Mouse (Mus musculus): ENCODE measurements around the gene Cnksr3. TPM values are rescaled to one million over a fixed set of nuclear protein-coding genes. Genes with fewer than 3 reads are reported as not detected.

Gene Cnksr3
- total RNA-seq (2021), result 10 to 100 TPM; 12.7 to 14.3 TPM
- long read RNA-seq, experiment 1, transcript Cnksr3-201 (13 exons, 3,447 nt), result major isoform, 8 of 11 reads
- long read RNA-seq, experiment 1, partial matches to known transcripts, result 3 of 11 reads
- long read RNA-seq, experiment 1, other reads (novel, unspliced or antisense), result 0 of 11 reads
- long read RNA-seq, experiment 2, partial matches to known transcripts, result 1 of 2 reads
- long read RNA-seq, experiment 2, other reads (novel, unspliced or antisense), result 0 of 2 reads

DNA sequence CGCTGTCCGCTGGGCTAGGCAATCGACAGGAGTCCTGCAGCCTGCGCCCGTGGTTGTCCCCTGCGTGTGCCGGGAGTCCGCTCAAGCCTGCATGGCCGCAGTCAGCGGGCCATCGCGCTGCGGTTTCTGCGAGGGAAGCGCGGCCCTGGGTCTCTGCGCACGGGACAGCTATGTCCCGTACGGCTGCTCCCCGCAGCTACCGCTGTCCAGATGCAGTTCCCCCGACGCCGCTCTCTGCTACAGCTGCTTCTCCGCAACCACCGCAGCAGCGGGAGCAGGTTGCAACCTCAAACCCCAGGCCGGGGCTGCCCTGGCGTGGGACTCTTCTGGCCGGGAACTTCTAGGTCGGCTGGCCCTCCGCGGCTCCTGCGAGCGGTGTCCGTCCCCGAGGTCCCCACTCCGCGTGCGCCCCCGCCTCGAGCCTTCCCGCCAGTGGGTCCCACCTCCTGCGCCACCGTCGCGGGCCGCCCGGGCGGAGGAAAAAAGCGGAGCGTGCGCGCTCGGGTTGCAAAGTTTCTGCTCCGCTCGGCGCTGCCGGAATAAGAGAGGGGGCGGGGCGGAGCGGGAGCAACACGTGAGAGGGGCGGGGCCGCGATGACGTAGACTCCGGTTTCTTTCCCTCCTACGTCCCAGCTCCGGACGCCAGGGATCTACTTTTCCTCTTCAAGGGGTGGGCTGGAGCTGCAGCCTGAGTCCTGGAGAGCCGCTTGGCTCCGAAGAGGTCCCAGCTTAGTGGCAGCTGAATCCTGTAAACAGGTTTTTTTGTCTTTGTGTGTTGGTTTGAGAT, at the start of gene Cnksr3:
Gene Cnksr3, minus strand, starts transcription at position 542 of the 787 bp plus-strand sequence.
- DNase-seq, result peak; percentile 96 to 98

DNA sequence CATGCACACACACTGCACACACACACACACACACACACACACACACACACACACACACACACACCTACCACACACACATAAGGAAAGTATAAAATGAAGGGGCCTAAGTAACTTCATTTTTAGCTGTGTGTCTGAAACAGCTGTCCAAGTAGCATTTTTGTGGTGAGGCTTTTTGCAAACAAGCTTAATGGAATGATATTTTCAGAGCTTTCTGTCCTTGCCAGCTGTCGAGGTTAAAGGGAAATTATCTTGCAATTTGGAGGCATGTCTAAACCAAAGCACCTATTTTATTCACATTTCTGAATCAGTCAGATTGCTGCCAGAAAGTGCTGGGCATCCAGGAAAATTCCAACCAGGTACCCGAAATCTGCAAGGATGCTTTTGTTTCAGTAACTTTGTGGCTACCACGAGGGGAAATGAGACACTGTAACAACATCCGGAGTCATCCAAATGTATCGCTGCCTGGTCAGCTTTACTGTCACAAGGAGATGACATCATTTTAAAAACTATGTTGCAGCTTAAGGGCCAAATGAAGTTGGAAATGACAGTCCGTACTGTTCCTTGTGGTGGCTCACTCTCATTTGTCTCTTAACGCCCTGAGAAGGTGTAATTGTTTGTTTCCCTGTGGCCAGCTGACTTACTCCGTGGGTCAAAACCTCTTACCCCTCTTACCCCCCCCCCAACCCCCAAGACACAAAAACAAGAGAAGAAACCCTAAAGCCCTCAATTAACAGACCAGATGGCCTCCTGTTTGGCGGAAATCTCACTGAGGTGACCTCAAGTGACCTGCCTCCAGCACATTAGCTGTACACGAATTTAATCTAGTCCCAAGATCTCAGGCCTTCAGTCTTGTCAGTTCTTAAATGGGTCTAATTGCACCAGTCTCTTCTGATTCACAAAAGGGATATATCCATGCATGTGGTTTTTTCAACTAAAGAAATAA, 48.4 kb upstream of the Cnksr3 start:
- no peak for DNase-seq

DNA sequence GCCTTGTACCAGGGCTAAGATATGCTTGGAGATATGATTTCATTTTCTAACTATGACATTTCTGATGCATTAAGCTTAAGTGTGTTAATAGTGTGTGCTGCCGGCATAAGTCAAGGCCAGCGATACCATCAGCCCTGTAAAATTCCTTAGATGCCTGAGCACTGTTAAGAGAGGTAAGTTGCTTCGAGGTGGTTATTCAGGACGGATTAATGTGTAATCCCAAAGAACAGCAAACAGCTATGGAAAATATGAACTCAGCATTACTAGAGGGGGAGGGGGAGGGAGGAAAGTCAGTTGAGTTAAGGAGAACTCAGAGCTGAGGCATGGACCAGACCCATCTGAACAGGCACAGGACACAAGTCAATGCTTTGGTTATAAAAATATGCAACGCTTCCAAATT, 46.6 kb upstream of the Cnksr3 start:
- no peak for DNase-seq

- DNase-seq, result no peak
Measured at GRCm38 (mm10) chr10:7250455-7250854, 38.4 kb upstream of the Cnksr3 start.

- DNase-seq, result no peak
Measured at GRCm38 (mm10) chr10:7234601-7235000, 22.6 kb upstream of the Cnksr3 start.

- DNase-seq, result no peak
Measured at GRCm38 (mm10) chr10:7217551-7218127, 5.6 kb upstream of the Cnksr3 start.

DNA sequence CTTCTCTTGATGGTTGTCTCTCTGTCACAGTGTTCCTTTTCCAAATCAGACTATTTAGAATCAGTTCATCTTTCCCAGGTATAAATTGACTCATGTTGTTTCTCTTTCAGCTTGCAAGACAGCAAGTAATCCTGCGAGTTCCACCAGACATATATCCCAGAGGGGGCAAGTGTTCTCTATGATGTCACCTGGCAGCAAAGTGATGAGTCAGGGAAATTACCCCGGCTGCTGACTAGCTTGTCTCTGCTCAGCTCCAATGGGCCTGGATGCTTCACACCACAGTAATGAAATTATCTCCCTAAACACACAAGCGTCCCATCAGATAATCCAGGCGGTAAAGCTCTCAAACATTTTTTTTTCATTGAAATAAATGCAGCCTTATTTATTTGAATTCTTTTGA, 2.7 kb upstream of the Cnksr3 start:
- DNase-seq, result no peak

DNA sequence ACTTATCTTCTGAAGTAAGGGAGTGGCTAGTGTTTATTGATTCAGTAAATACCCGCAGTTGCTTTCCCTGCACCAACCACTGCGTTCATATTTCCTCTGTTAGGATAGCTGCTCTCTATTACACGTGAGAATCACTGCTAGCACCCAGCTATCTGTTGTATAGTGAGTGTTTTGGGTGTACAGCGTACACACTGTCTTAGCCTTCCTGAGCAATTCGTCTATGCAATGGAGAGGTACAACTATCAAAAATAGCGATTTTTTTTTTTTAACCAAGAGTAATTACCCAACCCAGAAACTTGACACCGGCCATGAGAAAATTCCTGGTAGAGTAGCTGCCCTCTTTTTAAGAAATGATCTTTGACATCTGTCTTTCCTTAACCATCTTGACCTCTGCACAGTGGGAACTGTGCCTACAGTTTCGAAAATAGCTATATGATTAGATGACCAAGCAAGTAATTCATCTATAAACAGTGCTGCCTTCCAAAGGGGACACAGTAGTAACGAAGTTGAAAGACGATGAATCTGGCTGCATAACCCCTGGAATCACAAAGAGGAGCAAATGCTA, 1.1 kb upstream of the Cnksr3 start:
- no peak for DNase-seq

DNA sequence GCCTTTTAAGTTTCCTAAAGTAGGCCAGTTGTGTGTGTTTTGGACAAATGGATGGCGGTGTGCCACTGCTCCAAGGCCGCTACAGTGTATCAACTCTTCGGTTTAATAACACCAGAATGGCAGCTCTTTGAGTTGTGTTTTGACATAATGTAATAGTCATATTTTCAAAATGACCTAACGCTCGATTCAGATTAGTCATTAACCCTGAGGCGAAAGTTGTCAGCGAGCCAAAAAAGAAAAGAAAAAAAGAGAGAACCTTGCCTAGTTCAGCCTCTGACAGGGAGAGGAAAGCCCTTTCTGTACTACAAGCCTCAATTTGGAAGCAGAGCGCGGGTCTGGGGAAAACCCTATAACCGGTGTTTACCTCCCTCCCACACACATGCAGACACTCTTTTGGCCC, 500 bp upstream of the Cnksr3 start:
- DNase-seq, result peak in 1 of 2 experiments; percentile 71

- peak; percentile 85 to 87 for DNase-seq
Measured at GRCm38 (mm10) chr10:7210991-7211695, 894 bp downstream of the Cnksr3 start.

DNA sequence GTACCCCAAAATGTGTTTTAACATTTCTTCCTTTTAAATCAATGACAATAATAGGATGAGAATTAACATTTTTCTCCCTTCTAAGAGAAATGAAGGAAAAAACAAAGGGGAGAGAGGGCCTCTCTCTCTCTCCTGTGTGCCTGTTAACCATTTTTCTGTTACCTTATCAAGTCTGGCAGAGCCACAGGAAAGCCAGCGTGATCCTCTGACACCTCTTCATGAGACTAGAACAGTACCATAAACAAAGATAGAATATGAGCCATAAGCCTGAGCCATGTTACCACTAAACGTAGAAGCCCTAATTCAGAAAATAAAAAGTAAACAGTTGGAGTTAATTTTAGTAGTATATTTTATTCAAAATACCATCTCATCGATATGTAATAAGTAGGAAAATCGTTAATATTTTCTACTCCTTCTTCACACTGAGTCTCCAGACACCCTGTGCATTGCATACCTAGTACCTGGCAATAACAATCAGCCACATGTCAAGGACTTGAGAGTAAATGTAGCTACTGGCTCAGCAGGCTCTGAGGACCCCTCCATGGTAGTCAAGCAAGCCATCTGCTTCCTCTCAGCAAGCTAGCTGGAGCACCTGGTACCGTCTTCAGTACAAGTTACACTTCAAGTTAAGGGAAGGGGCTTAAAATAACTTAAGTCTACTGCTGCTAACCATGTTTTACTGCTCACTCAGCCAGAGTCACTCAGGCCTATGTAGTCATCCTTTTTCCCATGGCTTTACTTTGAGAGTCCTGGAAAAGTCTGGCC, 2.2 kb downstream of the Cnksr3 start:
- DNase-seq, result no peak

DNA sequence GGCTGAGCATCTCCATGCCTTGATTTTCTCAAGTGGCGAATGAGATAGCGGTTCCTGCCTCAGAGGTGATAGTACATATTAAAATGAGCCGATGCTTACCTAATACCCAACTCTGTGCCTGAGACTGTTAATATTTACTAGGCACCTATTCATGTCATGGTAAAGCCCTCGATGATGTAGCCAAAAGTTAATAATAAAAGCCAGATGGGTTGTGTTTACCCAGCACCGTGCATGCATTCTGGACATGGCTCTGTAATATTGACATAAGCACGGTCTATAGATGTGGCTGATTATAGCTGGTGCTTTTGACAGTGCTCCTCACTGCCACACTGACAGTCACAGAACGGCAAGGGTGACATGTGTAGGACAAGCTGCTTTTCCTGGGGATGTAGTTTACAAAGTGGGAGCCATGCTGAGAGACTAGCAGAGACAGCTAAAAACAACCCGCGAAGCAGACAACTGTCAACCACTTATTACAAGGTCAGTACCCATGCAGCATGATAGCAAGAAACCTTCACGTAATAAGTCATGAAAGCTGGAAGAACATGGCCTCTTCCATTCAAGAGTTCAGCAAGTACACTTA, 3.1 kb downstream of the Cnksr3 start:
- DNase-seq, result no peak

GRCm38 (mm10) chr10:7207301-7207700, 4.7 kb downstream of the Cnksr3 start:
- no peak for DNase-seq

DNA sequence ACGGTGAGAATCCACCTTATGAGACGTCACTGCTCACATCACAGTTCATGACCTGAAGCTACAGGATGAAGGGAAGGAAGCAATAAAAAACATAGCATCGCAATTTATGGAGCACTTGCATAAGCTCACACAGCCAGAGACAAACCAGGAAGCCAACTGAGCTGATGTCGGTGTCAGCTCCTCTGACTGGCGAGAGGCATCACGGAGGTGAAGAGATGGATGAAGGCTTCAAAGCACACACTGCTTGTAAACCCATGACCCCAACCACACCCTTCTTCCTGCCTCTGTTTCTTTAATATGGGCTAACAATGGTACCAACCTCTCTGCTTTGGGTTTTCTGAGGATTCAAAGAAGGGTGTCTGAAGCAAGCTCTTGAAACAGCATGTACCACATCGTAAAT, 5.5 kb downstream of the Cnksr3 start:
- no peak for DNase-seq

DNA sequence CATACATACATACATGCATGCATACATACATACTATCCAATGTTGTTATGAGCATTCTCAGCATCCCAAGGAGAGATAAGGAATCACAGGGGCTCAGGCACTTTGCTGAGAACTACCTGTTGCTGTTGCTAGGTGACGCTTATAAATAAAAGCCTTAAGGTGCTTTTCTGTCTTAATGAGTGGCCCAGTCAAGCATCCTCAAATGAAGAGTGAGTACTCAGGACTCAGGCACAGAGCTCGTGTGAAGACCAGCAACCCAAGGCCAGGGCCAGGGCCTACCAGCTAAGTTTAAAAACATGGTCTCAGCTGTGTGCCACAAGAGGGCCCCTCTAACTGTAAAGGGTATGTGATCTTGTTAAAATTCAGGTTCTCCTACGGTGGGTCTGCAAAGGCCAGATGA, 6.5 kb downstream of the Cnksr3 start:
- DNase-seq, result no peak

DNA sequence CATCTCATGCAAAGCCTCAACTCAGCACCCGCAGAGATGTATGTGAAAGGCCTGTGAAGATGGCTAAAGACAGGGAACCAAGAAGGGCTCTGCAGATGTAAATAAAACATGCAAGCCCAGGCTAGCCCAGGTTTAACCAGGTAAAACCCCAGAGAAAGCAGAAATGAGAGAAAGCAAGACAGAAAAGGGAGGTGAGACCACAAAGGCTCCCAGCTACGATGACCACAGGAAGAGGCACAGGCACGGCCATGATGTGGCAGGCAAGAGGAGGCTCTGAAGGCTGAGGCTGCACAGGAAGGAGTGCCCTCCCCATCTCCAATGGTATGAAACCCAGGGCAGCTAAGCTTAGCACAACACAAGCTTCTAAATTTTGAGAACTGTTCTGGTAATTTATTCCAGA, 7.1 kb downstream of the Cnksr3 start:
- DNase-seq, result no peak

DNA sequence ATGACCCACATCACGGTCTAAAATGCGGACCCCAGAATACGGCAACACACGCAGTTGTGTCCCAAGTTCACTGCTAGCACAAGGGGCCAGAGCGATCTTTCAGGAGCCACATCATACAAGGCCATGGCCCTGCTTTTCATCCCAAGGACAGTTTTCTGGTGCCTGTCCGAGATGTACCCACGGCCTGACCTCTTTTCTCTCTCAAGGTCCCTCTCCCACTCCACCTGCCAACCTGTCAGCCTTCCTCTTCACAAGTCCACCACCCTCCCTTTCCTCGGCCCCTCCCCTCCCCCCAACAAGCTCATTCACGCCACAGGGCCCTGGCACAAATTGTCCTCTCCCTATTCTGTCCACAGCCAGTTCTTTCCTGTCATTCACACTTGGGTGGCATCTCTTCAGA, 9.5 kb downstream of the Cnksr3 start:
- peak; percentile 51 to 56 for DNase-seq

DNA sequence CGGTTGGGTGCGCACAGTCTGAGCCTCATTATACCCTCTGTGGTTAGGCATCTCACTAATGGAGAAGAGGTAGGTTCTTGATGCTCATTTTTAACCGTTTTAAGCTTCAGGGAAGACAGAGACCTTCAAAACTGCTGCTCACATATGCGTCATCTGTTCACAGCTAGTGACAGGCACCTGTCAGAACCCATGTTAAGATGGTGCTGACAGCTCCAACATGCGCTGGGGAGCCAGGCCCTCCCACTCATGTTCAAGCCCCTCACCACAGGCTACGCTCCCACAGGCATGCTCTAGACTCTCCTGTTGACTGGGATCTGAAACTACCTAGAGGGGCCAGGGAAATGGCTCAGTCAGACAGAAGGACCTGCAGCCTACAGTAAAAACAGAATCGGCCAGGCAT, 11.4 kb downstream of the Cnksr3 start:
- DNase-seq, result no peak

DNA sequence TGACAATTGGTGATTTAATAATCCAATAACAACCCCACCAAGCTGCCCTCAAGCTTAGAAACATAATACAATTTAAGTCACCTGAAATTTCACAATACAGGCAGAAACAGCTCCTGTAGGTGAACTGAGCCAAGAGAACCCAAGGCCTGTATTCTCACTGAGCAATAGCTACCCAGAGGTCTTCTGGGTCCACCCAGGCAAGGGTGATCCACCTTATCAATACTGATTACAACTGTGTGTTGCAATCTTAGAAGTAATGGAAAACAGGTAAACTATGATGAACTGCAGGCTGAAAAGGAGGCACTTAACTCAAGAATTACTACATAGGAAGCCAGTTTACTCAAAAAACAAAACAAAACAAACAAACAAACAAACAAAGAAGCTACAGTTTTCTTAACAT, 13.8 kb downstream of the Cnksr3 start:
- no peak for DNase-seq

GRCm38 (mm10) chr10:7197733-7198132, 14.3 kb downstream of the Cnksr3 start:
- DNase-seq, result no peak
